Mouse (Mus musculus) lung, adult 2 months (tissue): ENCODE data around the gene Pax4.

Source experiments
- CTCF ChIP-seq: fragments of 200-500 bp; IDR thresholded peaks from 2 replicates; pipeline ENCODE4 v1.5.1; 2011; ENCODE audit warnings: mild to moderate bottlenecking, low read length, control low read depth; ENCODE audit not compliant: insufficient read depth
- POLR2A ChIP-seq: fragments of 200-500 bp; IDR thresholded peaks from 2 replicates; pipeline ENCODE4 v1.6.1; 2011; ENCODE audit warnings: low read depth, mild to moderate bottlenecking, control low read depth, low read length, borderline replicate concordance; ENCODE audit errors: extremely low read depth

DNA sequence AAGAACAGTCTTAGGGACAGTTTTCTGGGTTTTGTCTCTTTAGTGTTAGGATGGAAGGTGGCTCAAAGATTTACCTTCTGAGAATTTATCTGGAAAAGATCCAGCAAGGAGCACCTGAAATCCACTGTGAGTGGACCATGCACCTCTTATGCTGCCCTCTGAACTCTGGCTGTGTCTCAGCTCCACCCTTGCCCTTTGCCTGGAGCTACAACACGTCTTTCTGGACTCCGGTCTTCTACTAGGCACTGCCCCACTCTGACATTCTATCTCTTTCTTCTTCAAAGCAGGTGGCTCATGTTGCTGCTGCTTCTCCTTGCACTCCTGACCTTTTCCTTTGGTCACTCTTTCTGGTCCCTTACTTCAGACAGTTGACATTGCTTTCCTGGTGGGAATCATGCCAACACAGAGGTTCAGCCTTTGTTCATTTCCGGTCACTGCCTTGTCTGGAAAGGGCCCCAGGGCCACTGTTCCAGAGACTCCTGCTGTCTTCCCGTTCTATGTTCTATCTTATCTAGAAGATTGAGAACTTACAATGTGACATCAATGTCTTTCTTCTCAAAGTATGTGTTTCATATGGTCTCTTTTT, 21.0 kb upstream of the Pax4 start:
- TF ChIP-seq POLR2A (no peak), CTCF (no peak)
